Mouse (Mus musculus): ENCODE measurements around the gene Six6.

The Six6 gene

DNA sequence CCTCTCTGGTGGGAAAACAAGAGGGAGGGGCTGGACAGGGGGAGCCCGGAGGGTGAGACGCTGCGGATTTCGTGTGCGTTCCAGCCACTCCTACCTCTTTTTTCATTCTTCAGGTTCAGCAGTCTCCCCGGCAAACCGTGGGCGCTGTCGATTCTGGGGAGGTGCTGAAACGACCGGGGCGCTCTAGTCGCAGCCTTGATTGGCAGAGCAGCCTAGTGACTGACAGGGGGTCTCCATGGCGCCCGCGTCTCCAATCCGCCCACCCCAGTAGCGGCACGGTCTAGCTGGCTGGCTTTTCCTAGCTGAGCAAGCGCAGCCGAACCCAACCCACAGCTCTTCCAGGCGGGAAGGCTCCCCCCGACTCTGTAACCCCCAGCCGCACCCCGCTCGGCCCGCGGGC is at the start of gene Six6:
Gene Six6 (plus strand): TSS at position 277 of the 400 bp plus-strand sequence.
- no peak for DNase-seq

DNA sequence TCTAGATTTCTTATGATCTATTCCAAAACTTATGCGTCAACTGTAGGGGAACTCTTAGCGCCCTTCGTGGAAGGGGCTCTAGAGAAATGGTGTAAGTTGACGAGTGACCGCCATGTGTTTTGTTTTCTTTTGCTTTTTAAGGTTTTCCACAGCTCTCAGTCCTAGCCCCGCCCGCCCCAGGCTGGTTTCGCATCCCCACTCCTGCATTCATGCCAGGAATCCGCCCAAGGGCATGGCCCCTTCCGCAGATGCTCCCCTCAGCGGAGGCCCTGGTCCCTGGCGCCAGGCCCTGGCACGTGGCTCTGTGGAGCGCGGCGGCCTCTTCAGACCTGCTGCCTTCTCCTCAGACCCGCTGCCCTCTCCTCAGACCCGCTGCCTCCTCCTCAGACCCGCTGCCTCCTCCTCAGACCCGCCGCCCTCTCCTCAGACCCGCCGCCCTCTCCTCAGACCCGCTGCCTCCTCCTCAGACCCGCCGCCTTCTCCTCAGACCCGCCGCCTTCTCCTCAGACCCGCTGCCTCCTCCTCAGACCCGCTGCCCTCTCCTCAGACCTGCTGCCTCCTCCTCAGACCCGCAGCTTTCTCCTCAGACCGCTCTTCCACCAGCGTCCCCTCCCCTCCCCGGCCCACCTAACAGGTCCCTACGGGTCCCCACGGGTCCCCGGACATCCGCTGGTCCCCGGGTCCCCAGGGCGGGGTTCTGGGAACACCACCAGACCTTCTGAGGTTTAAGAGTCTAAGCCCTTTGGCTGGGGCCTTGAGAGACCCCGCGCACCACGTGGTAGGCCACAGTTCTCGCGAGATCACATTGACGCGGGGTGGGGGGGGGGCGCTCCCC is 22.3 kb upstream of the Six6 start:
- DNase-seq = no peak

DNA sequence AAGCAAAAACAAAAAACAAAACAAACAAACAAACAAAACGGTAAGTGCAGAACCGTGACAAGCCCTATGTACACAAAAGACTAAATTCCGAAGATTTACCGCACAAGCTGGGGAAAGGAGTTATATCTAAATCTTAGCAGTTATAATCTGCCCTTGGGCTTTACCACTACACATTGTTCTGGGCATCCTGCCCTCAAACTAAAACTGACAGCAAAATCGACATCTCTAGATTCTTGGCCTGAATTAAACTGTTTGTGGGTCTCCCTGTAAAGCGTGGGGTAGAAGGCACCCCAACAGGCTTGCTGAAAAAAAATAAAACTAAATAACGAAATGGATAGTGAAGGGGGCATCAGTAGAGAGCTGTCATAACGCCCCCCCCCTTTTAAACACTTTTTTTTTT is 2.9 kb upstream of the Six6 start:
- no peak for DNase-seq

DNA sequence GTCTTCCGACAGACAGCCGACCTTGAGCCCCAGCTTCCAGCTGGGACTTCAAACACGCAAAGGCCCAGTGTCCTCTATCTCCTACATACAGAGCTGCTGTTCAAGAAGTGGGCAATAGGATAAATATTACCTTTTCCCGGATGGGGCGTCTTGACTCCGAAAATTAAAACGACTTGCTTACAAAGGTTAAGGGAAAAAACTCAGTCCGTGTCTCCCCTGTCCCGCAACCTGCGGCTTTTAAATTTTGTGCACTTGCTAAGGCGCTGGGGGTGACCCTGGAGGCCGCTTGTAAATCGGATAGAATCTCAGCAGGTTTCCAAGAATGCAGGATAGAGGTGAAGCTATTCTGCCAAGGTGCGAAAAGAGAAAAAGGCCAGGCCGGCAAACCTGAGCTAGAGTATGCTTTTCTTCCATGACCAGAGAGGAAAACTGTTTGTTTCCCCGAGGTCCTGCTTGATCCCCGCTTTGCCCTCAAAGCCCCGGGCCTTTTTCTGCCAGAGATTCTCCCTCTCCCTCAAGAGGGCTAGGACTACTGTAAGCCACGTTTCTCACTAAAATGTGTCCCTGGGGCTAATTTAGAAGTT is 2.1 kb upstream of the Six6 start:
- DNase-seq = no peak

DNA sequence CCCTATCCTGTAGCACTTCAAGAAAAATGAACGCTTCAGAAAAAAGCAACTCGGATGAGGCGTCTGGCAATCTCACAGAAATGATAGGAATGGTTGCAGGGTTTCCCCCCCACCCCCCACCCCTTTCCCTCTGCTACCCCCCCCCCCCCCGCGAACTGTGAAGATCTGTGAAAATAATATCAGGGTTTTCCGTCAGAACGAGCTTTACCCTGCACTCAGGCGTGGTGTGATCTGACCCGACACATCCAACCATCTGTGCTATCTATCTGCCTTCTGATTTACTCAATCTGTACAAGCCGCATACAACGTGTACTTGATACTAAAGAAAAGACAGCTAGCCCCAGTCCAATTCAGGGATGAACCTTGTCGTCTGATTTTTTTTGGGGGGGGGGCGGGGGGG is 1.5 kb upstream of the Six6 start:
- DNase-seq = no peak

DNA sequence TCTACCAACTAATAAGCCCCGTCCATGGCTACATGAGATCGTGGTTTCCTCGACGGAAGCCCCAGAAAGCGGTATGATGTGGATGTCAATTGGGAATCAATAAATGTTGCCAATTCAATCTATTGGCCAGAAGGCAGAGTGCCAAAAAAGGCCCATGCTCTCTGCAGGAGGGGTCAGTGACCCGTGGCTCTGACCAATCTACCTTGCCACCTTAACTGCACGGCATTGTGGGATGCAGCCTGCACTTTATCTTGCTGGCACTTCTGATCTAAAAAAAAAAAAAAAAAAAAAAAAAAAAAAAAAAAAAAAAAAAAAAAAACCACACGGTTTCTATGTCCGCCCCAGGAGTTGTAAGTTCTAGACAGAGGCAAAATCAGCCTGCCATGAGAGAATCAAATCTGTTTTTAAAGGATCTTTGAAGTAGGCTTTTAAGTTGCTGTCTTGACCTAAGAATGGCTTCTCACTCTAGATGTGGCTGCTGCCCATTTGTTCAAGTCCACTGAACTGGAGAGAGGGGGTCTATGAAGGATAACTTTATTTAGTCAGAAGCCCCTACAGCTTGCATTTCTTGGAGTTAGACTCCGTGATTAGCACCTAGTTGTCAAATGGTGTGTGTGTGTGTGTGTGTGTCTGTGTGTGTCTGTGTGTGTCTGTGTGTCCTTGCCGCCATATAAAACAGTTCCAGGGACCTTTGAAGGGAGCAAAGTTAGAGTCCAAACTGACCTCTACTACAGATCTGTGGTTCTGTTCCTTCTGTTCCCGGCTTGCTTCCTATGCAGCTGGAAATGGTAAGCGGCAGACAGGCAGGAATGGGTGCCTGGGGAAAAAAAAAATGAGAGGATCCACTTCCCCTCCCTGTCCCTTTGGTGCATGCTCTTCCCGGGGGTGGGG is 847 bp upstream of the Six6 start:
- DNase-seq = no peak

DNA sequence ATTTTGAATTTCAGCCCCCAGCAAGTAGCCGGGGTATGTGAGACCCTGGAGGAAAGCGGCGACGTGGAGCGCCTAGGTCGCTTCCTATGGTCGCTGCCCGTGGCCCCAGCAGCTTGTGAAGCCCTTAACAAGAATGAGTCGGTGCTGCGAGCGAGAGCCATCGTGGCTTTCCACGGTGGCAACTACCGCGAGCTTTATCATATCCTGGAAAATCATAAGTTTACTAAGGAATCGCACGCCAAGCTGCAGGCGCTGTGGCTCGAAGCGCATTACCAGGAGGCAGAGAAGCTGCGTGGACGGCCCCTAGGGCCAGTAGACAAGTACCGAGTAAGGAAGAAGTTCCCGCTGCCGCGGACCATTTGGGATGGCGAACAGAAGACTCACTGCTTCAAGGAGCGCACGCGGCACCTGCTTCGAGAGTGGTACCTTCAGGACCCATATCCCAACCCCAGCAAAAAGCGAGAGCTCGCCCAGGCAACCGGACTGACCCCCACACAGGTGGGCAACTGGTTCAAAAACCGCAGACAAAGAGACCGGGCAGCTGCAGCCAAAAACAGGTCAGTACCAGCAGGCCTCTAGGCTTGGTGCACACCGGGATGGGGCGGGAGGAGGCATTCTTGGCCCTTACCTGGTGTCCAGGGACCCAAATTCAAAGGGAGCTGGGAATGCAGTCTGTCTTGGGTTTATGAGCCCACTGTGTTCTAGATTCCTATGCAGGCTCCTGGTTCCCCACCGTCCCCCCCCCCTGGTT is 554 bp downstream of the Six6 start, which contains the start of gene 4930447C04Rik:
Gene 4930447C04Rik (minus strand): TSS at position 704 of the 751 bp plus-strand sequence.
- no peak for DNase-seq

DNA sequence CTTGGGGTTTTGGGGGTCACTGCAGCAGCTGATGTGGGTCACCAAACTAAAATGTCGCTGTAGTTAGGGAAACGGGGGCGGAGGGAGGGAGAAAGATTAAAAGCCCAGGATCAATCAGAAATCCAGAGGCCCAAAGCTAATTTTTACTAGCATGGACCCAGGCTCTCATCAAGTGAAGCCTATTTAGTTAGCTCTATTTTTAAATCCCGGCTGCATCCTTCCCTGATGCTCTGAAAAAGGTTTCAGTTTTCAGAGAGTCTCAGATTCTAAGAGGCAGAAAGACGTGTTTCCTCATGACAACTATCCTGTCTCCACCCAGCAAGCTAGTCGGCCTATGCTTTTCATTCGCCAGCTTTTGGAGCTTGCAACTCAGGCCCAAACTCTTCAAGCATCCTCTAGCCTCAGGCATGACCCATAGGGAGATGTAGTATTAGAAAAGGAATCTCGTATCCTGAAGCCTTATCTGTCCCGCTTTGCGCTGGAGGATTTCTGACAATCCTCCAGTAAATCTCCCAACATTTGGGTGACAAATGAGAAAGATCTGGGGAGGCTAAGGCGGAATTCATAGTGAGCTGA is 1.2 kb downstream of the Six6 start:
- DNase-seq = no peak

DNA sequence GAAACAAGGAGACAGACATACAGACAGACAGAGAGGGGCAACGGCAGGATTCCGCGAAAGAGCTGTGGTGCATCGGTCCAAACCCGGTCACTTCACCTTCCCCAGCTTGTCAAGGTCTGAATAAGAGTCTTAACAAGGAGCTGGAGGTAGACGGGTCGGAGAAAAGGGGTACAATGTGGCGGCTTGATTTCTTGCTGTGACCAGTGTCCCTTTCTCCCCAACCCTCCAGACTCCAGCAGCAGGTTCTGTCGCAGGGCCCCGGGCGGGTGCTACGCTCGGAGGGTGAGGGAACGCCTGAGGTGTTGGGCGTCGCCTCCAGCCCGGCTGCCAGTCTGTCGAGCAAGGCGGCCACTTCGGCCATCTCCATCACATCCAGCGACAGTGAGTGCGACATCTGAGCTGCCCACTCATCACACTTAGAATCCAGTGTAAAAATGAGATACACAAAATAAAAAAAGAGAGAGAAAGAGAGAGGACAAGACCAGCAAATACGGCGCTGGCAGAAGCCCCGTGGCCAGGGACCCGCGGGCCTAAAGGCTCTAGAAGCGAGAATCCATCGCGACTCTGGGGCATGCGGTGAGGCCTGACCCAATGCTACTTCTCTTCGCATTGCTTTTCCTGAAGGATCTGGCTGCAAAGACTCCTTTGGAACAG is 1.8 kb downstream of the Six6 start:
- DNase-seq = no peak

DNA sequence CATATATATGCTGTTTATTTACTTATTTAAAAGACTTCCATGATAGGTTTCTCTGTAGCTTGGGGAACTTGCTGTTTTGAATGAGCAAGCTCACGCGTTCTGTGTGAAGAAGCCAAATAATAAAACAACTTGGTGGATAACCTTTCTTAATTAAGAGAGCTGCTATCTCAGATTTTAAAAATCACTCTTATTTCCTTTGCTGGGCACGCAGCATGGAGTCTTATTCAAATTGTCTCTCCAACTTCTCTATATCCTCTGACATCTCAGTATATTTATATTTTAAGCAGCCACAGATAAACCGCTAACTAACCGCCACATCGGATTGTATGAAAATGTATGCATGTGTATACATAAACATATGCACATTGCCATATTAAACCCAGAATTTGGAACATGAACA is 2.5 kb downstream of the Six6 start:
- DNase-seq = no peak

DNA sequence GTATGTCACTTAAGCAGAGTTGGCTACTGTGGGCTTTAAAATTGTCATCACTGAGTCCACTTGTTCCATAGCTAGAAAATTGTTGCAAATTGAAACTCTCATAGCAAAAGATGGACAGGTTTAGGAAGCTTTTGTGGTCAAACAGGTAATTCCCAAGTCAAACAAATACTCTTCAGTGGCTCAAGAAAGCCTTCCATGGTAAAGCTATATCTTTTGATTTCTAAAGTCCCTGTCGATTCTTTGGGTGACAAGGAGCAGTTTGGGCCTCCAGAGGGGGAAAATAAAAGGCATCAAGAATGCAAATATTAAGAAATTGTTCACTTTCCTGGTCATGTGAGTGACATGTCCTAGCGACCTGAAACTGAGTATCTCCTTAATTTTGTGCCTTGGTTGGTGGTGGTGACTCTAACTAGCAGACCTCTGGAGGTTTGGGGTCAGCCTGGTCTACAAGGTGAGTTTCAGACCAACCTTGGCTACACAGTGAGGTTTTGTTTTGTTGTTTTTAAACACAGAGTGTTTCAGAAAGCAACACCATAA is 4.0 kb downstream of the Six6 start:
- DNase-seq = no peak

DNA sequence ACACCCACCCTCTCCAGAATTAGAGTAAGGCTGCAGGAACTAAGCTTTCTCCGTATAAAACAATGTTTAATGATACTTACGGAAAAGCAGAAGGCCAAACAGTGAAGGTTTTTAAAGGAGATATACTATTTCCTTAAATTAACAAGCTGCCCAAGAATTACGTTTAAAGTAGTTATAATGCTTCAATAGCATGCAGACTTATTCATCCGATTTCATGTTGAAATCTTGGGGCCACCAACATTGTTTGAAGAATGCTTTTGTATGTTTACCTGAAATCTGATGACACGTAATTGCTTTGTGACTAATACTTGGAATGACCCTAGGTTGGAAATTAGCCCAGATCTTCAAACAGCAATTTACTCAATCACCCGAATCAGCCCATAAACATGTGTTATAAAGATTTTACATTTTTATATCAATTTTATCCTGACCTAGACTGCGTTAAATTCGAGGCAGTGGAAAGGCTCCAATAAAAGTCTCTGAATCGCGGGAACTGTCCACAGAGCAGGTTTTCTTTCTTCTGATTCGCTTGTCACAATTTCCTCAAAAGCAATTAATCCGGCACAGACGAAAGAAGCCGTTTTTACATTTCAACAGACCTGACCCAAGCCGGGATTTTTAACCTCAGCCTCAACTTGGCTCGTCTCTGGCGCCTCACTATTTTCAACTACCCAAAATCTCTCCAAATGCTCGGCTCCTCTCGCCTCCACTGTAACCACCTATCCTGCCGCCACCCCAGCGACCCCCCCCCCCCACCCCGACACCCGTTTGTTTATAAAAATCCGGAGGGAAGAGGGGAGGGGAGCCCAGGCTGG is 4.9 kb downstream of the Six6 start:
- DNase-seq = no peak

DNA sequence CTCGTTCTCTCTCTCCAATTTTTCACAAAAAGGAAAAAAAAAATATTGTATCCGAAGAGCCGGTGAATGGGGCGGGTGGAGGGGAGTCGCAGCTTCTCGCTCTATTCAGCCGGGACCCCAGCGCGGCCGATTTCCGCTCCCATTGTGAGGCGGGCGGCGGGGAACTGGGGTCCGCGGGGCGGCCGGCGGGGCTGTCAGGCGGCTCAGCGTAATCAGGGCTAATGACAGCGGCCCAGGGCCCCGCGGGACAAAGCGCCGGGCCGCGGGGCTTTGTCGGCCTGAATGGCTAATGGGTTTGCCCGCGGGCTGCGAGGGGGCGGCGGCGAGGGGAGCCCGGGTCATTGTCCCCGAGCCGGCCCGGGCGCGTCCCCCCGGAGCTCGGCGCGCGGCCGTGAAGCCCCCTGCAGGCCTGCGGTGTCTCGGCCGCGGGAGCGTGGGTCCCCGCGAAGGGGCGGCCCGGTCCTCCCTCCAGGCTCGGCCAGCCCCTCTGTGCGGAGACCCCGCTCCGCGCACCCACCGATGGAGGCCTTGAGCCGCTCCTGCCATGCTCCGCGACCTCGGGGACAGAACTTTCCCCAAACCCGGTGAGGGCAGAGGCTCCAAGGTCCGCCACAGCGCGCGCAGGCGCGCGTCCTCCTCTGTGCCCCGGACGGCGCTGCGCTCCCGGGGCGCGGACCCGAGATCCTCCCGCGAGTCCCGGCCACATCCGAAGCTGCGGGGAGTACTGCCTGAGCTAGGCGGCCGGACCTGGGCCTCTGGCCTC is 5.8 kb downstream of the Six6 start:
- no peak for DNase-seq

DNA sequence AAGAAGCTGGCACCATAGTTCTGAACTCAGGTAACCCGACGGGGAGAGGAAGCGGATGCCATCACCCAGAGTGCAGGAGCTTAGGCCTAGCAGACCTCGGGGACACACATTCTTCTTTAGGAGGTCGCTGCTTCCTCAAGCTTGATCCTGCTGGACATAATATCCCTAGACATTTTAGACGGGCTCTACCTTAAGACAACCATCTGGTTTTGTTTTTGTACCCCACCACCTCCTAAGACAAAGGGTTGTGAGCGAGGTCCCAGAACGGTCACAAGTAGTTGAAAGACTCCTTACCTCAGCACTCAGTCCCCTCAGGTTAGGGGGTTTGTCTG is 6.3 kb downstream of the Six6 start:
- no peak for DNase-seq

DNA sequence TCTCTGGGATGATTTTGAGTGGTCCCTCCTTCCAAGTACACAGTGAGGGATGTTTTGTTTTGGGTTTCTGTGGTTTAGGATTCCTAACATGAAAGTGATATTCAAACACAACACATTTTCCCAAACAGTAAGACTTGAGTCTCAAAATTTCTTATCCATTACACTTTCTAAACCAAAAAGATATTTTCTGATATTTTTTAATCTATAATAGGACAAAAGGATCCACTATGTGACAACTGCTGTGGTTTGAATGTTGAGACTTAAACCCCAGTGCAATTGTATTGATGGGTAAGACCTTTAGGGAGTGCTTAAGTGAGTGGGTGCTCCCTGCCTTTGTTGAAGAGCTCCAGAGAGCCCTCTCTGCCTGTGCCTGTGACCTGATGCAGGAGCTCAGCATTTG is 7.1 kb downstream of the Six6 start:
- DNase-seq = no peak

DNA sequence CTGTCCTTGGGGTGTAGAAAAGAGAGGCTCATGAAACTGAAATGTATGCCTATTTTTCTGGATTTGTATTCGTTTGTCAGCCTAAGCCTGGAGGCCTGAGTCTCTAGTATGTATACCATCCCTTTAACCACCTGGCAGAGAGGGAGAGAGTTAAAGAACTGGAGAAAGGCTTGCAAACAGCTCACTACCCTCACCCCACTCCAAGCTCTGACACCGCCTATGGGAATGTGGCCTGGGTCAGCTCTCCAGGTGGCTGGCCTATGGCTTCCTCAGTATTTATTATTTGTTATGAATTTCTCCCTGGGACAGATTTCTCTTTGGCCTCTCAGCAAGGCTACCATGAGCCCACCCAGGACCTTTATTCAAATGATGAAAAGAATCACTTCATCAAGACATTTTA is 7.6 kb downstream of the Six6 start:
- no peak for DNase-seq

DNA sequence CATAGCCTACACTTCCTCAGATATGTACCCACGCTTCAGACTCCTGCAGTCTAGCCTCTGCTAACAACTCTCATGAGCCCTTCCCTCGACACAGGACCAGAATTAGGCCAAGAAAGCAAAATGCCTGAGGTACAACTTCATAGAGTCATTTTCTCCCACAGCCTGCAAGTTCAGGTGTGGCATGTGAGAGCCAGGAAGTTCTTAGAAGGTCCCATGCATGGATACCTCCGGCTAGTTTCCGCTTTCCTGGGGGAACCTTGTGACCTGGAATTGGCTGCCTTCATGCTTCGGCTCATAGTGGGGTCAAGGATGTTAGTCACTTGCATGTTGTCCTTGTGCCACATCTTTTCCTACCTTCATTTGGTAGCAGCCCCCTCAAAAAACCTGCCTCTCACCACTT is 13.4 kb downstream of the Six6 start:
- no peak for DNase-seq

DNA sequence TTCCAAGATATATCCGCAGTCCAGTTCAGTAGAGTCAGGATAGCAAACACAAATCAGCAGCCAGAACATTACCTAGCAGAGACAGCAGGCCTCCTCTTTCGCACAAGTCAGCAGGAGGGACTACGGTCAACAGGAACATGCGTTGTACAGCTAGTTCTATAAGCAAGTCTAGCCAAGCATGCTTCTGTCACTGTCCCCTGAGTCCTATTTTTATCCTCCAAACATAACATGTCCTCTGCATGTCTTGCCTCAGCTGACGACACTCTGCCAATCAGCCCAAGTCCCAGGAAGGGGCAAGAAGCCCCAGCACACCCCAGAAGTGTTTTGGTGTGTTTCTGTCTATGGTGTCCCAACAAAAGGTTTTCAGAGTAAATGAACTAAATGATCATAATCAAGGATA is 14.2 kb downstream of the Six6 start:
- no peak for DNase-seq

DNA sequence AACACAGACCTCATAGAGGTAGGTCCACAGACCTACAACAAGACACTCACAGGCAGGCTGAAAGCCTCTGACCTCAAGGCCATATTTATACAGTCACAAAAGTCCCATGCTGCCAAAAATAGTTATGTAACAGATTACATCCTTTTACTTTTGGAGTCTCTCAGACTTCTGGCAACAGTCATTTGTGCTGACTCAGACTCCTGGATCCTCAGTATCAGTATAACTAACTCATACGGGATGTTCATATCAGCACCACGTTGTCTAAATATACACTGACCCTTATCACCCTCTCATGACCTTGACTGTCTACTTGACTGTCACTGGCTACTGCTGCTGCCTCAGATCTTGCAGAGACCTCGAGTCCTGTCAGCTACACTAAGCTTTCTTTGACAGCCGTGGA is 15.2 kb downstream of the Six6 start:
- no peak for DNase-seq

DNA sequence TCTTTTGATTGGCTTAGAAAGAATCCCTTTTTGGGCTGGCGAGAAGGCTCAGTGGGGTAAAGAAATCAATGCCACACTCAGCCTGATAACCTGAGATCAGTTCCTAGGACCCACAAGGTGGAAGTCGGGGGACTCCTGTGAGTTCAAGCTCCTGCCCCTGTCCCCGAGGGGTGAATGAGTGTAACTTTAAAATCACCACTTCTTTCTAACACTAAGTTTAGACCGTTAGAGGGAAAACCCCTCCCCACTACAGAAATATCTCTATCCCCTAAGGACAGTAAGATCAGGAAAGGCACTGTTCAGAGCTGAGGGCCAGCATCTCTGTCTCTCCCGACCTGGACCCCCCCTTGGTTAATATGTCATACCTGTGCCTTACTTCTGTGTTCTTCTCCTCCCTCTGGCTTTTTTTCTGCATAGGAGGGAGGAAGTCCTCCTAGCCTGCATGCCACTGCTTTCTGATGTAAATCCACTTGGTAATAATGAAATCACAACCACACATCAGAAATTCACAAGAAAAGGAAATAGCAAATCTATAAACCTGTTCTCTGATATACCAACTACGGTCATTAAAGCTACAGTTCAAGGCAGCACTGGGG is 18.2 kb downstream of the Six6 start:
- no peak for DNase-seq

All from cerebellum, adult 9-11 months (tissue).